Mouse (Mus musculus): Measurements from ENCODE around the gene Cd38. TPM values are rescaled to one million over a fixed set of nuclear protein-coding genes. Genes with fewer than 3 reads are reported as not detected.

The Cd38 gene
- 0.69 and 1.2 TPM in 2 replicates for total RNA-seq (2023)

DNA sequence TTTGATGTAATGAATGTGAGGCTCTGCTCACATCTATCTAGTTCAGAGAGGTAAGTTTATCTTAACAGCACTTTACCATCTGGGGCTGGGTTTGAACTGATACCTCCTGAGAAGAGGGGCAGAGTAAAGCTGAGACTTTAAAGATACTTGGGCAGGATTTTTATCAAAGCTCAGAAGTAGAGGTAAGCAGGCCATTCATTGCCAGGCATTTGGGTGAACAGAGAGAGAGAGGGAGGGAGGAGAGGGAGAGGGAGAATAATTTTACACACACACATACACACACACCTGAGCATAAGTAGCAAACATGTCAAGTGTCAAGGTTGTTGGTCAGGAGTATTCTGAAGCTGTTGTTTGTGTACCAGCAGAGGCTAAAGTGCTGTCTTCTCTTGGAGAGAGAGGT lies at the start of gene Cd38:
TSS of gene Cd38 (plus strand) at position 301 of the 400 bp plus-strand sequence.

DNA sequence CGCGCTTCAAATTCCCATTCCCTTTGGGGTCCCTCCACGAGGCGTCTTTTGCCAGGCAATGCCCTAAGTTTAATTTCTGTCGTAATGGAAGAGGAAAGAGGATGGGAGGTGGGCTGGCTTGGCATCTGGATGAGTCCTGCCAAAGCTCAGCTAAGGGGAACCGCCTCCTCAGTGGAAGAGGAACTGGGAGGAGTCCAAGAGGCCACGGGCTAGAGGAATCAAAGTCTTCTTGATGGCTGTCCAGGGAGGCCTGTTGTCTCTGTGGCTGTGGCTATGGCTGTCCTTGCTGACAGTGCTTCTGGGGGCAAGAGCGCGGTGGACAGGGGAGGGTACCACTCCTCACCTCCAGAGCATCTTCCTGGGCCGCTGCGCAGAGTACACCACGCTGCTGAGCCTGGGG lies 49.7 kb upstream of the Cd38 start, which contains the start of gene Bst1:
TSS of gene Bst1 (plus strand) at position 191 of the 400 bp plus-strand sequence.

DNA sequence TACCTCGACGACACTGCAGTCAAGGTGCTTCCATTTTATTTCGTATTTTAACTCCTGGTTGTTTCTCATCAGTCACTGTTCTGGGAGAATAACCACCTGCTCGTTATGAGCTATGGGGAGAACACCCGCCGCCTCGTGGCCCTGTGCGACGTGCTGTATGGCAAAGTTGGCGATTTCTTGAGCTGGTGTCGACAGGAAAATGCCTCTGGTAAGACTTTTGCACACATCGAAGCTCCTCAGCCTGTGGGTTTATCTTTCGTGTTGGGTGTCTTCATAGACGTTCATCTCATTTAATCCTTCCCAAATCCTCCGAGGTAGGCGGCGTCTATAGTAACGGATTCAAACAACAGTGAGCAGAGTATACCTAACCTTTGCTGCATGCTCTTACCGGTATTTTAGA lies 46.8 kb upstream of the Cd38 start, which contains the start of gene Fbxl5:
TSS of gene Fbxl5 (minus strand) at position 101 of the 400 bp plus-strand sequence.

DNA sequence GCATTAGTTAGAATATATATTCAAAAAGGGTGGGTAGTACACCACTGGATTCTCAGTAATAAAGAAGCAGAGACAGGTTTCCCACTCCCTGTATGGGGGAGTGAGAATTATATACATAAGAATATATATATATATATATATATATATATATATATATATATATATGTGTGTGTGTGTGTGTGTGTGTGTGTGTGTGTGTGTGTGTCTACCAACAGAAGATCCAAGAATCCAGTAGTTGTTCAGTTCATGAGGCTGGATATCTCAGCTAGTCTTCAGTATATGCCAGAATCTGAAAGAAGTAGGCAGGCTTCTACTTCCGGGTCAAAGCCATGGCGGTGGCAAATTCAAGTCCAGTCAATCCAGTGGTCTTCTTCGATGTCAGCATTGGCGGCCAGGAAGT lies 44.5 kb downstream of the Cd38 start, which contains the start of gene Gm7879:
TSS of gene Gm7879 (plus strand) at position 301 of the 400 bp plus-strand sequence.

Other genes with a start within 250 kb of the Cd38 start
- gene Cc2d2a, start 206.2 kb upstream of the Cd38 start, total RNA-seq (2023), result 0.07 and 0.54 TPM in 2 replicates
- 103 and 106 TPM in 2 replicates for gene Bst1, start 49.7 kb upstream of the Cd38 start, total RNA-seq (2023)
- gene Fbxl5, start 46.9 kb upstream of the Cd38 start, total RNA-seq (2023), result 311 and 388 TPM in 2 replicates
- gene Gm7879, start 44.6 kb downstream of the Cd38 start, total RNA-seq (2023), result 5.7 and 6.6 TPM in 2 replicates
- gene Fgfbp1, start 113.2 kb downstream of the Cd38 start, total RNA-seq (2023), result not detected in 2 replicates
- gene Prom1, start 233.5 kb downstream of the Cd38 start, total RNA-seq (2023), result 41.9 and 52.0 TPM in 2 replicates